Mouse (Mus musculus) left cerebral cortex, postnatal 36 days (tissue): Measurements from ENCODE around the gene Dnah6. TPM values are rescaled to one million over a fixed set of nuclear protein-coding genes. Genes with fewer than 3 reads are reported as not detected.

ENCODE experiments used
- DNase-seq, 2 experiments: peaks; one replicate each; pipeline ENCODE4 v3.0.0; 2021 to 2022; ENCODE audit warnings: low spot score in 2 of 2, mixed read lengths in 1 of 2
- intact Hi-C: fragments of 180-260 bp; cut with DNase I; formaldehyde crosslinking; loops from one replicate; pipeline ENCODE4 v1.15.1; 2025
- total RNA-seq, 2 experiments: library from RNA; stranded (reverse); gene quantifications; 2 replicates each; pipeline ENCODE4 v1.2.3; 2021

Gene Dnah6
- total RNA-seq, 2 experiments from 2014 or later: 0.48 to 0.49 TPM

DNA sequence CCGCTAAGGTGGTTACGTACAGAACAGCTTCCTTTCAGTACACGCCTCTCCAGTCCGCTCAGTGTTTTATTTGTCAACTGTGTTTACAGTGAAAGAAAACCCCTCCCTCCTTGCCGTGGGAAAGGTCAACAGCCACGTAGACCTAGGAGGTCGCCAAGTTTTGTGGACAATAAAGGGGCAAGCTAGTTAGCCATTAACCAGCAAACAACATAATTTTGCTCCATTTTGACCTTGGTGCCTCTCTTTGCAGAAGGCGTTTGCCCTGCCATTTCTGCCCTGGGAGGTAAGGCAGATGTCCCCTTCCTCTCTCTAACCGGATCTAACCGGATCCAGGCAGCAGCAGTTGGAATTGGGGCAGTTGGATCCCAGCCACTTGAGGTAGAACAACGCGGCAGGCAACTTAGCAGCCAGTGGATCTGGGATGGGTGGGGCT lies 10.7 kb upstream of the Dnah6 start:
- intact Hi-C loops: no loop called here
- no peak for DNase-seq

DNA sequence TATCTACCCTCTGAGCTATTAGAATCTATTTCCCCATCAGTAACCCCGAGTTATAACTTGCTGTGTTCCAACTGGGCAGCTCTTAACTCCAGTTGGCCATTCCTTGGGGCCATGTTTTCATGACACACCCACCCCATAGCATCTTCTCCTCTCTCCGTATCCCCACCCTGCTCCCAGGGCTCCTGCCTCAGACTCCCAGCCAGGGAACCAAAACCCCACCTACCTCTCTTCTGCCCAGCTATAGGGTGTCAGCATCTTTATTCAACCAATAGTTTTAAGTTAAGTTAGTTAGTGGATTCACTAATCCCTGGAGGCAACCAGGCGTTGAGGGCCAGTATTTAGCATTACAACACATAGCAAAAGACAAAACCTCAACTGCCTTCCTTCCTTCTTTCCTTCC lies 7.4 kb upstream of the Dnah6 start:
- intact Hi-C loops: loop anchor here (2.0 to 5.0 kb wide), 2 partner anchors 288 to 582 kb away; no protein-coding TSS in a partner anchor
- no peak for DNase-seq

DNA sequence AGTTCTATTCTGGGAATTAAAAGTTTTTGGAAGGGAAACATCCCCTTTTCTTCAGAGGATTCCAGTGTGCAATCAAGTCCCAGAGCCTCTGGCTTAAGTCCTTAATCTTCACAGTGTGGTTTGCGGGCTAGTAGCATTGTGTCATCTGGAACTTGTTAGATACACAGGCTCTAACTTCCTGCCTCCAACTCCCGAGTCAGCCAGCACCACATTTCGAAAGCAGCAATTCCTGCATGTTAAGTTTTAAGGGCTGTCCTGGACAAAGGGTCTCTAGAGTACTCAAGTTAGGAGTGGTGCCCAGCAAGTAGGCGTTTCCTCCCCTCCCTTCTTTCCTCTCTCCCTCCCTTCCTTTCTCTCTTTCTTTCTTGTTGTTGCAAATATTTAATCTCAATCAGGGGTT lies 7.0 kb upstream of the Dnah6 start:
- DNase-seq: no peak
- intact Hi-C loops: loop anchor here (2.0 to 5.0 kb wide), 2 partner anchors 288 to 581 kb away; no protein-coding TSS in a partner anchor

DNA sequence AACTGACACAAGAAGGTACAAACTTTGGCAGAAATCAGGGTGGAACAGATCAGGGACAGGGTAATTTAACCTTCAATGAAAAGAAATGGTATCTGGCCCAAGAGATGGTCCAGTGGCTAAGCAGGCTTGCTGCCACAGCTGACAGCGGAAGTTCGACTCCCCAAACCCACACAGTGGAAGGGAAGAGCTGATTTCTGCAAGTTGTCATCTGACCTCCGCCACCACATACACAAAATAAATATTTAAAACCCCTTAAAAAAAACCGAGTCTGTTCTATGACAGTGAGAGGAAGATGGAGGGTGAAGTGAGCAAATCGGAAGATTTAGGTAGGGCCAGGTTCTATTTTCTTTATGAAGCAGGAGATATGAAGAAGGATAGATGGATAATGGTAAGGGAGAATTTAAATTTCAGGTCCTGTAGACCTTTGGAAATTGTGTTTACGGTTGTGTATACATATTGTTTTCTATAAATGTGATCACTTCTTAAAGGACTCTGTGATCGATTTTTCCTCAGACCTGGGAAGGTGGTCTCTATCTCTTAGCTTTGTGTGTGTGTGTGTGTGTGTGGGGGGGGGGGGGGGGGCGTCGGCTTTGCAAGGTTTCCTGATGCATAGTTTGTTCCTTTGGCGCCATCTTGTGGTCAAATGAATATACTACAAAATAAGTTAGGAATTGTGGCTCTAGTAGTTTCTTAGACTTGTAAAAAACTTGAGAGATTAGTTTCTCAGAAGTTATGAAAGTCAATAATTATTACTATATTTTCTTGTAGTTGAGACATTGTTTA lies 6.1 kb upstream of the Dnah6 start:
- intact Hi-C loops: loop anchor here (2.0 to 5.0 kb wide), 2 partner anchors 287 to 580 kb away; no protein-coding TSS in a partner anchor
- no peak for DNase-seq

DNA sequence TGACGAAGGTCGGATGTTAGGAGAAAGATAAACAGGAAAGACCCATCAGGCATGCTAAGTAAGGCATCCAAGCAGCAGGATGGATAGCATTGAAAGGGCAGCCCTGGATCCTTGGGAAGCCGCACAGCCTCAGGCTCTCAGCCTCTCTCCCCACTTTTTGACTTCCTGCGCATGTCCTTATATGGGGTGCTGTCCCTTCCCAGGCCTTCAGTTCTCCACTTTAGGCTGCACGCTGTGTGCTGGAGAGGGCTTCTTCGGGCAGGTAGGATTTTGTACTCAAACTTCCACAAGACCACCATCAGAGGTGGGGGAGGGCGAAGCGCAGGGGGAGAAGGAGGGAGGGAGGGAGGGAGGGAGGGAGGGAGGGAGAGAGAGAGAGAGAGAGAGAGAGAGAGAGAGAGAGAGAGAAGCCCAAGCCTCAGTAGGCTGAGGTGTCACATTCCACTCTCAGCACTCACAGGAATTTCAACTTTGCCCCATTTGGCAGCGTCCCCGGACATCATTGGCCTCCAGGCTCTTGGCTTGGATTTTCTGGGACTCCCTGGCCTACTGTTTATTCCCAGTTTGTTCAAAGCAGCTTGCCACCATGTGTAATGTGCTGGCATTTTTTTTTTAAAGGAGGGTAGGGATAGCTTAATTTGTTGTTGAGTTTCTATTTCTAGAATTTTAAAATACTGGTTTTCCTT lies 1.5 kb upstream of the Dnah6 start:
- intact Hi-C loops: no loop called here
- peak; percentile 24 to 51 for DNase-seq

DNA sequence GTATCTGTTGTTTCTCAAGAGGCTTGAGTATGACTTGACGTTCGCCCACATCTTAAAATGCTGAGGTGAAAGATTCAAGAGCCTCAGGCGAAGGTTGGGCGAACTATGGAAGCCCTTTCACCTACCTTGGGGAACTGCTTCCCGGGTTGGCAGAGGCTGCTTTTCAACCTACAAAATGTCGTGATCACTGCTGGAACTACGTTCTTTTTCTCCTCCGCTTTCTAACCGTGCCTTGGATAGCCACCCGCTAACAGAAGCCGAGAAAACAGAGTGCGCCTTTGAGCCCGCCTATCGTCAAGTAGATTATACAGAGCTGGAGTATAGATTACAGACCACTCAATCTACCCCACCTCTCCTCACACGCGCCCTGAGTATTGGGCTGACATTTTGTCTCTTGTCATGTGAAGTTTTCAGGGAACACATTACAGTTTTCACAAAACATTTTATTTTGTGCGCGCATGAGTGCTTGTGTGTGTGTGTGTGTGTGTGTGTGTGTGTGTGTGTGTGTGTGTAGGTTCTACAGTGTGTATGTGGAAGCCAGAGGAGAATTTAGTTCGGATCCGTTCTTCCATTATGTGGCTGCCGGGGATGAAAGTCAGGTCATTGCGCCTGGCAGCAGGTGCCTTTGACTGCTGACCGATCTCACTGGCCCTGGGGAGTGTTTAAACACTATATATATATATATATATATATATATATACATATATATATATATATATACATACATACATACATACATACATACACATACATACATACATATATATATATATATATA lies 696 bp upstream of the Dnah6 start:
- intact Hi-C loops: no loop called here
- DNase-seq: peak in 1 of 2 experiments; percentile 11

DNA sequence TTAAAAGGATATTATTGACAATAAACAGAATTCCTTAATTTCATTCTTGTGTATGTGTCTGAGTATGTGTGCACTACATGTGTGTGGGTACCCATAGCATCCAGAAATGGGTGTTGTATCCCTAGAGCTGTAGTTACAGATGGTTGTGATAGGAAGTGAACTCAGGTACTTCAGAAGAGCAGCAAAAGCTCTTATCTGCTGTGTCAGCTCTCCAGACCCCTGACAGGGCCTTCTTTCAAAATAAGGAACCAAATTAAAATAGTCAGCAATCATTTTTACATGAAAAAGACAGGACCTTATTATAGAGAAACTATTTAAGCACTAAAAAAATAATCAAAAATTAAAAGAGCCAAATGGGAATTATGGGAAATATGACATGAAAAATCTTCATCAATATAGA lies 9.8 kb downstream of the Dnah6 start:
- no peak for DNase-seq
- intact Hi-C loops: no loop called here

DNA sequence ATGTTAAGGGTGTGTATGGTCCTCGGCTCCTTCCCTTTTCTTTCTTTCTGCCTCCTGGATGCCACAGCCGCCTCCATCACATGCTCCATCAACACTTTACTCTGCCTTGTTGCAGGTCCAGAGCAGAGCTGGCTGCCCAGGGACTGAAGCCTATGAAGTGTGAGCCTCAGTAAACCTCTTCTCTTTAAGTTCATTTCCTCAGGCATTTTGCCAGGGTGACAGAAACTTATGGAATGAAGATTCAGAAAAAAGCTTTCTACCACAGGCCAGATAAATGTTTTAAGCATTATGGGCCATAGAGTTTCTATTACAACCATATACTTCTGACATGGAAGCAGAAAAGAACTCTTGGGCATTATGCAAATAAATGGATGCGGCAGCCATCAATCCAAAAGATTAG lies 10.4 kb downstream of the Dnah6 start:
- intact Hi-C loops: no loop called here
- DNase-seq: no peak

DNA sequence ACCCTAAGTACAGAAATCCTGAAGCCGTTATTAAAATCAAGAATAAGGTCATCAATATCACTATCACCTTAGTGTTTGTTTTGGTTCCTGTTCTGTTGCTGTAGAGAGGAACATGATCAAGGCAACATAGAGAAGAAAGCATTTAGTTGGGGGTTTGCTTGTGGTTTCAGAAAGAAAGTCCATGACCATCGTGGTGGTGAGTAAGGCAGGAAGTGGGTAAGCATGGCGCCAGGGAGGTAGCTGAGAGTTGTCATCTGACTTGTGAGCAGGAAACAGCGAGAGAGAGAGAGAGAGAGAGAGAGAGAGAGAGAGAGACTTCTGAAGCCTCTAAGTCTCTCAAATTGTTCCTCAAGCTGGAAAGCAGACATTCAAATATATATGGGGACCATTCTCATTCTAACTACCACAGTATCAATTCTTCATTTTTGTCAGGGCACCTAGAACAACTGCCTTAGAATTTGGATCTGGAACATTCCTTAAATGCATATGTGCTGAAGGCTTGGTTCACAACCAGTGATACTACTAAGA lies 10.9 kb downstream of the Dnah6 start:
- no peak for DNase-seq
- intact Hi-C loops: no loop called here

DNA sequence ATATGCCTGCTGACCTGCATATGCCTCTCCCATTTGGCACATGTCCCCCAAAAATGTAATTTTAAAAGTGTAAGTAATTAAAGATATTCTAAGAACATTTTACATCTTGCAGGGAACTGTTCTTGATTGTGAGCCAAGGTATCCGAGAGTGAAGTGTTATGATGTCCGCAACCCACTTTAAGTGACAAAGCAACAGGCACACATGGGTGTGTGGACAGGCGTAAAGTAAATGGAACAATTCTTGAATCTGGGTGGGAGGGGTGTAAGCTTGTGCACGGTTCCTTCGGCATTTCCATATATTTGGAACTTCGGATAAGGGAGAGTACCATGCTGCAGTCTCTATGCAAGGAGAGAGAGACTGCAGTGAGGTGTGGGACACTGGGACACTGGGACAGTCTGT lies 11.9 kb downstream of the Dnah6 start:
- intact Hi-C loops: no loop called here

DNA sequence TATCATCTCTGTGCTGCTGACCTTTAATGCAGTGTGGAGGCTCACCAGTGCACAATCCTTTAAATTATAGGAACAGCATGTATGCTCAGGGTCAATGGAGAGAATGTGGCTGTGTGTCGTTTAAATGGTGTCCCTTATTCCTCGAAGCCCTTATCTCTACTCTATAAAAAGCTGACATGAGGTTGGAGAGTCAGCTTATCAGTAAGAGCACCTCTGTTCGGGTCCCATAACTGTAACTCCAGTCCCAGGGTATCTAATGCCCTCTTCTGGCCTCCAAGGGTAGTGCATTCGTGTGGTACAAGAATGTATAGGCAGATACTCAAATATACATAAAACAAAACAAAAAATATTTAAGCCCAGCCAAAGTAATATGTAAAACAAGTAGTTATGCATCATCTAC lies 16.5 kb downstream of the Dnah6 start:
- intact Hi-C loops: no loop called here
- no peak for DNase-seq

More for the DNA sequence above, 11.9 kb downstream of the Dnah6 start:
- peak in 1 of 2 experiments; percentile 13 for DNase-seq

DNA sequence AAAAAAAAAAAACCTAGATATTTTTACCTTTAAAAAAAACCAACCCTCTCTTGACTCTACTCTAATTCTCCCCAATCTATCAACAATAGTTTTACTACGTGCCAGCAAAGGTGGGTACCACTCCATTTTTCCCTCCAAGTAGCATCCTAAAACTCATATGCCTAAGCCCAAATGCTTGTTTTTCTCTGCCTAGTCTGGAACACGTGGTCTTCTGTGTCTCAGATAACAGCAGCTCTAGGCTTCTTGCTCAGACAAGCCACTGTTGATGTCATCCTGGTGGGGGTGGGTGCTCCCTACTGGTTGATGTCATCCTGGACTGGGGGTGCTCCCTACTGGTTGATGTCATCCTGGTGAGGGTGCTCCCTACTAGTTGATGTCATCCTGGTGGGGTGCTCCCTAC lies 17.7 kb downstream of the Dnah6 start:
- DNase-seq: no peak
- intact Hi-C loops: no loop called here

DNA sequence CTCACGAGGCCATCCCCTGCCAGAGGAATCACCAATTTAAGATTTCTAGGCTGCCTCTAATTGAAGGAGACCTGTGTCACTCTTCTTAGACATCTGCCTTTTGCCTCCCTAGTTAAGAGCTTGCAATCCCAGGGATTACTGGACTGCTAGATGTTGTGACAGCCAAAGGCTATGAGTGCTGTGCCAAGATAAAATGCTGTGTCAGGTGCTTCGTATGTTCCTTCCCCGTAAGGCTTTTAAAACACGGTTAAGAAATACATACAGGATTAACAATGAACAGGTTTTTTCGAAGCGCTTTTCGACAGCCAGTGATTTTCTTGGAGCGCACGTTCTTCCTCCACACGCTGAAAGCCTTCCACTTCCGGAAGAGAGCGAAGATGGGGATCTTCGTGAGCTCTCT lies 26.2 kb downstream of the Dnah6 start:
- intact Hi-C loops: no loop called here
- DNase-seq: no peak

DNA sequence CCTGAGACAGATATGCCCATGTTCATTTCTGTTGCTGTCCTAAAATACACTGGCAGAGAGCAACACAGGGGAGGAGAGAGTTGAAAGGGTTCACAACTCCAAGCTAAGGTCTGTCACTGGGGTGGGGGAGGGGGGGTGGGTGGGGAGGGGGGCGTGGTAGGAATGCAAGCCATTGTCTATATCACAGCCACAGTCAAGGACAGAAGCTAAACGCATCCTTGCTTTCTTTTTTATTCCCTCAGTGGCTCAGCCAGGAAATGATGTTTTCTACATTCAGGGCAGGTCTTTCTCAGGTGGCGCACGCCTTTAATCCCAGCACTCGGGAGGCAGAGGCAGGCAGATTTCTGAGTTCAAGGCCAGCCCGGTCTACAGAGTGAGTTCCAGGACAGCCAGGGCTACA lies 30.7 kb downstream of the Dnah6 start:
- DNase-seq: no peak
- intact Hi-C loops: no loop called here

DNA sequence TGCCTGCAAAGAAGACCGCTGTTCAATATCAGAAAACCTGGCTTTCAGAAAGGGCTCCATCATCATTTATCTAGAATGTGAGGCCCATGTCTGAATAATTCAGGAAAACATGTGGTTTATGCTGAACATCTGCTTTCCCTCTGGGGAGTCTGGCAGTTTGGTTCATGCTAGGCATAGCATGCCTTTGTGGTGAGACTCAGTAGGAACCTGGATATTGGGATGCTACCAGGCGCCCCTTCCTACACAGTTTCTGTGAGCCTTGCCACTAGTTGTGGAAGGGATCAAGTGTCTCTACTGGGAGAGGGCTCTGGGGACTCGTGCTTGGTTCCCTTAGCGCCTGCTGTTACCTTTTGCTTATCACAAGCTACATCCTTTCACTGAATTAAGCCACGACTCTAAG lies 37.2 kb downstream of the Dnah6 start:
- DNase-seq: no peak
- intact Hi-C loops: no loop called here

DNA sequence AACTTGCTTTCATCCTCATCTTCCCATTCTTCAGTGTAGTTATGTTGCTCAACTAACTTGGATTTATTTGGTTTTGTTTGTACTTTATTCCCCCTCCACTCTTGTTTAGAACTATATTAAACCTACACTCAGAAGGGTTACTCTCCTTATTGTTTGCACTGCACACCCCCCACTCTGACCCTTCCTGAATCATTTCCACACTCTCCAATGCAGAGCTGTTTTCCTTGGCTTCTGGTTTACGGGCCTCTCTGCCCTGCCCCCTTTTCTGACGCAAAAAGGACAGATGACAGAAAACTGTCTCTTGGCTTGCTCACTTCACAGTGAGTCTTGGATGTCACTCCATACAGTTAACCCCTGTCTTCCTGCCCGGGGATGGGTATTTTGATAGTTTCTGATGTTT lies 38.5 kb downstream of the Dnah6 start:
- DNase-seq: no peak
- intact Hi-C loops: no loop called here

DNA sequence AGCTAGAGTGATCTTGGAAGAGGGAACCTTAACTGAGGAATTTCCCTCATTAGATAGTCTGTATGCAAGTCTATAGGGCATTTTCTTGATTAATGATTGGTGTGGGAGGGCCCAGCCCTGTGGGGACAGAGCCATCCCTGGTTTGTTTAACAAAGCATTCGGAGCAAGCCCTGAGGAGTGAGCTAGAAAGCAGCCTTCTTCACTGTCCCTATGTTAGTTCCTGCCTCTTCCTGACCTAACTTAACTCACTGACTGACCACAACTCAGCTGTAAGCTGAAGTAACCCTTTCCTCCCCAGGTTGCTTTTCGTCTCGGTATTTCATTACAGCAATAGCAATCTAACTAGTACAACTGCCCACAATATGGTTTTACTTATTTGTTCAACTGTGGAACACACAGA lies 39.0 kb downstream of the Dnah6 start:
- DNase-seq: no peak
- intact Hi-C loops: no loop called here

DNA sequence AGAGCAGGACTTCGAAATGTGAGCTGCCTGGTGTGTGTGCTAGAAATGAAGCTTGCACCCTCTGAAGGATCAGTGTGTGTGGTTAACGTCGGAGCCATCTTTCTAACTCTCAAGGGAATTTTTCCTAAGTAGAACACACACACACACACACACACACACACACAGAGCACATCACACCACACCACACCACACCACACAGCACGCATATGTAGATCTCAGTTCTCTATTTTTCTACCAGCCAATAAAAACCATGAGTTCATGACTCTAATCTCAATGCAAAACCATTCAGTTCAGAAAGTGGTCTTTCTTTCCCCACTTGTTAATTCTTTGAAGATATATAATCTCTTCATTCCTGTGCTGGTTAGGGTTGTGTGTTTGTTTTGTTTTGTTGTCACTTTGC lies 39.4 kb downstream of the Dnah6 start:
- no peak for DNase-seq
- intact Hi-C loops: no loop called here

DNA sequence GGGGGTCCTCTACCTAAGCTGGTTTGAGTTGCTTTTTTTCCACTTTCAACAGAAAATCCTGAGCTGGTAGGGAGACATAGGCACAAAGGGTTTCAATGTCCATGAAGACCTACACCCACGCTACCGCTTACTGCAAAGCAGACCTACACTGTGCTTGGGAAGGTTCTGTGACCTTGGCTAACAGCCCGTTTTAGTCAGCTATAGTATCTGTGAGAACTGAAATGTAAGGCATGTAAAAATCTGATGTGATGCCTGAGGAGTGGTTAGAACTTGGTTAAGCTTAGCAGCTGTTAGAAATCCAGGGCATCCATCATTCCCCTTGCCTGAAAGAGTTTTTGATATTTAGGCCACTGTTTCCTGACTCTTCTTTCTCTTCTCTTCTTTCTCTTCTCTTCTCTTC lies 46.3 kb downstream of the Dnah6 start:
- DNase-seq: no peak
- intact Hi-C loops: no loop called here

DNA sequence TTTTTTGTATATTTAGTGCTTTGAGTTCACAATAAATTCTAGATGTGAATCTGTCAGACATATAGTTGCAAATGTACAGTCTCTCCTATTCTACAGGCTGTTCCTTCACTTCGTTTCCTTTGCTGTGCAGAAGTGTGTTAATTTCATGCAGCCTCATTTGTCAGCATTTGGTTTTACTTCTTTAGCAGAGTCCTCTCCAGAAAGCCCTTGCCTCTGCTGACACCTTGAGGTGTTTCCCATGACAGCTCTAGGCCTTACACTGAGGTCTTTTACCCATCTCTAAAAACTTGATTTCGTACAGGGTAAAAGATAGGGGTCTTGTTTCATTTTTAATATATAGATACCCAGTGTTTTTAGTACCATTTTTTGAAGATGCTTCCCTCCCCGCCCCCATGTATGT lies 54.2 kb downstream of the Dnah6 start:
- intact Hi-C loops: no loop called here
- no peak for DNase-seq
